Mouse (Mus musculus) hindbrain, embryonic 13.5 days (tissue): ENCODE measurements at regions not wholly inside any gene's neighbourhood (a gene's known extent, or its start where the extent isn't known, plus 50 kb on each side); places are given as distances from the start of the nearest gene placed in this dataset.

Source experiments
- ATAC-seq: fragments of 200-750 bp; cut with Nextera tagmentation; 2 replicates; pipeline ENCODE4 v1.8.0; 2017; ENCODE audit warnings: moderate TSS enrichment; ENCODE audit not compliant: low FRiP score
- H3K27ac ChIP-seq: fragments of 300-500 bp; sonication (generic); 2 replicates; pipeline ENCODE4 v1.5.1; 2015; ENCODE audit warnings: inconsistent platforms, mild to moderate bottlenecking, moderate library complexity
- H3K27me3 ChIP-seq: fragments of 300-500 bp; sonication (generic); 2 replicates; pipeline ENCODE4 v1.6.1; 2015; ENCODE audit warnings: mild to moderate bottlenecking, inconsistent platforms
- H3K36me3 ChIP-seq: fragments of 300-500 bp; sonication (generic); 2 replicates; pipeline ENCODE4 v1.6.1; 2015; ENCODE audit warnings: mild to moderate bottlenecking, inconsistent platforms
- H3K4me1 ChIP-seq: fragments of 300-500 bp; sonication (generic); replicated peaks from 2 replicates; pipeline ENCODE4 v1.6.1; 2015; ENCODE audit warnings: inconsistent platforms
- H3K4me2 ChIP-seq: fragments of 300-500 bp; sonication (generic); 2 replicates; pipeline ENCODE4 v1.6.1; 2015; ENCODE audit warnings: inconsistent platforms, mild to moderate bottlenecking, moderate library complexity
- H3K4me3 ChIP-seq: fragments of 300-500 bp; sonication (generic); 2 replicates; pipeline ENCODE4 v1.5.1; 2015; ENCODE audit warnings: mild to moderate bottlenecking, inconsistent platforms
- H3K9ac ChIP-seq: fragments of 300-500 bp; sonication (generic); 2 replicates; pipeline ENCODE4 v1.6.1; 2015; ENCODE audit warnings: mild to moderate bottlenecking, inconsistent platforms
- H3K9me3 ChIP-seq: fragments of 300-500 bp; sonication (generic); 2 replicates; pipeline ENCODE4 v1.6.1; 2016; ENCODE audit warnings: inconsistent platforms
- WGBS: fragments of 180-500 bp; shearing (Covaris S2); methylation state at CpG from one replicate; pipeline ENCODE4 v1.1.7; 2015; 5-methylcytosine and 5-hydroxymethylcytosine counted together

- Histone ChIP-seq H3K4me3 (no peak overlapping the region), H3K4me2 (no peak overlapping the region), H3K9ac (no peak overlapping the region), H3K36me3 (no peaks in the 10 kb centered on the region), H3K4me1 (no peaks in the 10 kb centered on the region), H3K27ac (no peak overlapping the region), H3K9me3 (no peaks in the 10 kb centered on the region), H3K27me3 (no peaks in the 10 kb centered on the region)
- no peak for ATAC-seq
- WGBS, result 42% methylated on average over 4 of the region's 4 CpGs
Measured at GRCm38 (mm10) chr7:136613496-136613895, 280.9 kb upstream of the Mgmt start.

- no peaks in the 10 kb centered on the region for H3K36me3 ChIP-seq
- no peak overlapping the region for H3K4me3 ChIP-seq
- 68% methylated on average over 4 of the region's 4 CpGs for WGBS
- H3K27ac ChIP-seq, result no peak overlapping the region
- H3K4me2 ChIP-seq, result no peak overlapping the region
- H3K4me1 ChIP-seq, result 0 out of 2 replicates have a peak, but pooled peaks cover 2% of the 10 kb centered on the region
- no peaks in the 10 kb centered on the region for H3K9me3 ChIP-seq
- no peak for ATAC-seq
- H3K9ac ChIP-seq, result no peak overlapping the region
- H3K27me3 ChIP-seq, result no peaks in the 10 kb centered on the region
Measured at GRCm38 (mm10) chr7:136624496-136624895, 269.9 kb upstream of the Mgmt start.

- 43% methylated on average over 3 of the region's 3 CpGs for WGBS
- Histone ChIP-seq H3K27ac (no peak overlapping the region), H3K9me3 (no peaks in the 10 kb centered on the region), H3K9ac (no peak overlapping the region), H3K4me1 (0 out of 2 replicates have a peak, but pooled peaks cover 13% of the 10 kb centered on the region), H3K4me2 (no peak overlapping the region), H3K36me3 (no peaks in the 10 kb centered on the region), H3K4me3 (no peak overlapping the region), H3K27me3 (no peaks in the 10 kb centered on the region)
- no peak for ATAC-seq
Measured at GRCm38 (mm10) chr7:136631089-136631488, 263.3 kb upstream of the Mgmt start.

- WGBS, result 32% methylated on average over 5 of the region's 5 CpGs
- H3K4me2 ChIP-seq, result no peak overlapping the region
- no peak overlapping the region for H3K4me3 ChIP-seq
- no peaks in the 10 kb centered on the region for H3K9me3 ChIP-seq
- H3K36me3 ChIP-seq, result no peaks in the 10 kb centered on the region
- ATAC-seq, result no peak
- H3K27me3 ChIP-seq, result no peaks in the 10 kb centered on the region
- H3K9ac ChIP-seq, result no peak overlapping the region
- no peak overlapping the region for H3K27ac ChIP-seq
- H3K4me1 ChIP-seq, result peaks cover 11% of the 10 kb centered on the region
Measured at GRCm38 (mm10) chr7:136640160-136640559, 254.3 kb upstream of the Mgmt start.

- no peak overlapping the region for H3K9ac ChIP-seq
- no peak overlapping the region for H3K27ac ChIP-seq
- WGBS, result 90% methylated on average over 7 of the region's 7 CpGs
- H3K4me2 ChIP-seq, result no peak overlapping the region
- no peaks in the 10 kb centered on the region for H3K9me3 ChIP-seq
- peaks cover 7% of the 10 kb centered on the region for H3K4me1 ChIP-seq
- no peaks in the 10 kb centered on the region for H3K36me3 ChIP-seq
- no peaks in the 10 kb centered on the region for H3K27me3 ChIP-seq
- H3K4me3 ChIP-seq, result no peak overlapping the region
- ATAC-seq, result no peak
Measured at GRCm38 (mm10) chr7:136640771-136641170, 253.6 kb upstream of the Mgmt start.

- H3K4me1 ChIP-seq, result no peaks in the 10 kb centered on the region
- no peak overlapping the region for H3K4me3 ChIP-seq
- no peak overlapping the region for H3K27ac ChIP-seq
- no peak for ATAC-seq
- no peaks in the 10 kb centered on the region for H3K36me3 ChIP-seq
- no peaks in the 10 kb centered on the region for H3K27me3 ChIP-seq
- H3K9ac ChIP-seq, result no peak overlapping the region
- 83% methylated on average over 4 of the region's 4 CpGs for WGBS
- no peak overlapping the region for H3K4me2 ChIP-seq
- H3K9me3 ChIP-seq, result no peaks in the 10 kb centered on the region
Measured at GRCm38 (mm10) chr7:136649796-136650195, 244.6 kb upstream of the Mgmt start.

GRCm38 (mm10) chr7:136659930-136660329 lies 234.5 kb upstream of the Mgmt start:
- no peaks in the 10 kb centered on the region for H3K36me3 ChIP-seq
- H3K27ac ChIP-seq, result no peak overlapping the region
- ATAC-seq, result no peak

GRCm38 (mm10) chr7:136660401-136660800 lies 234.0 kb upstream of the Mgmt start:
- Histone ChIP-seq H3K36me3 (no peaks in the 10 kb centered on the region), H3K4me3 (no peak overlapping the region), H3K9me3 (no peaks in the 10 kb centered on the region), H3K27me3 (no peaks in the 10 kb centered on the region), H3K4me2 (no peak overlapping the region), H3K9ac (no peak overlapping the region), H3K4me1 (peaks cover 4% of the 10 kb centered on the region; the same call in 1 of the 2 replicates), H3K27ac (no peak overlapping the region)
- ATAC-seq, result no peak
- 59% methylated on average over 2 of the region's 2 CpGs for WGBS

More at GRCm38 (mm10) chr7:136659930-136660329, 234.5 kb upstream of the Mgmt start:
- Histone ChIP-seq H3K9me3 (no peaks in the 10 kb centered on the region), H3K4me1 (peaks cover 4% of the 10 kb centered on the region; the same call in 1 of the 2 replicates), H3K4me3 (no peak overlapping the region), H3K27me3 (no peaks in the 10 kb centered on the region), H3K4me2 (no peak overlapping the region), H3K9ac (no peak overlapping the region)

- Histone ChIP-seq H3K27me3 (0 out of 2 replicates have a peak, but pooled peaks cover 6% of the 10 kb centered on the region), H3K4me1 (peaks cover 7% of the 10 kb centered on the region; the same call in 1 of the 2 replicates), H3K4me2 (no peak overlapping the region), H3K9ac (no peak overlapping the region), H3K9me3 (no peaks in the 10 kb centered on the region), H3K27ac (no peak overlapping the region), H3K36me3 (no peaks in the 10 kb centered on the region), H3K4me3 (no peak overlapping the region)
- WGBS, result 61% methylated on average over 10 of the region's 10 CpGs
- ATAC-seq, result no peak
Measured at GRCm38 (mm10) chr7:136664424-136665082, 229.9 kb upstream of the Mgmt start.

GRCm38 (mm10) chr7:136665901-136666300 lies 228.5 kb upstream of the Mgmt start:
- Histone ChIP-seq H3K9me3 (no peaks in the 10 kb centered on the region), H3K9ac (no peak overlapping the region), H3K4me1 (peaks cover 7% of the 10 kb centered on the region; the same call in 1 of the 2 replicates), H3K4me2 (no peak overlapping the region), H3K36me3 (no peaks in the 10 kb centered on the region), H3K27me3 (0 out of 2 replicates have a peak, but pooled peaks cover 10% of the 10 kb centered on the region), H3K27ac (no peak overlapping the region), H3K4me3 (no peak overlapping the region)
- no peak for ATAC-seq
- WGBS, result 86% methylated on average over 2 of the region's 2 CpGs

- Histone ChIP-seq H3K36me3 (no peaks in the 10 kb centered on the region), H3K27ac (no peak overlapping the region), H3K27me3 (0 out of 2 replicates have a peak, but pooled peaks cover 11% of the 10 kb centered on the region), H3K4me3 (no peak overlapping the region), H3K4me2 (no peak overlapping the region), H3K9ac (no peak overlapping the region), H3K9me3 (no peaks in the 10 kb centered on the region), H3K4me1 (peaks cover 7% of the 10 kb centered on the region; the same call in 1 of the 2 replicates)
- WGBS, result 2% methylated on average over 6 of the region's 6 CpGs
- no peak for ATAC-seq
Measured at GRCm38 (mm10) chr7:136666707-136667106, 227.7 kb upstream of the Mgmt start.

- Histone ChIP-seq H3K9me3 (no peaks in the 10 kb centered on the region), H3K36me3 (no peaks in the 10 kb centered on the region), H3K4me3 (no peak overlapping the region), H3K9ac (no peak overlapping the region), H3K4me1 (peaks cover 5% of the 10 kb centered on the region; the same call in 1 of the 2 replicates), H3K4me2 (no peak overlapping the region), H3K27me3 (0 out of 2 replicates have a peak, but pooled peaks cover 24% of the 10 kb centered on the region), H3K27ac (no peak overlapping the region)
- no peak for ATAC-seq
- WGBS, result 61% methylated on average over 7 of the region's 7 CpGs
Measured at GRCm38 (mm10) chr7:136670675-136671074, 223.7 kb upstream of the Mgmt start.

- Histone ChIP-seq H3K9ac (no peak overlapping the region), H3K4me1 (peaks cover 20% of the 10 kb centered on the region), H3K27ac (no peak overlapping the region), H3K27me3 (peaks cover 27% of the 10 kb centered on the region; the same call in 1 of the 2 replicates), H3K36me3 (no peaks in the 10 kb centered on the region), H3K4me3 (no peak overlapping the region), H3K4me2 (no peak overlapping the region), H3K9me3 (no peaks in the 10 kb centered on the region)
- ATAC-seq, result no peak
- 47% methylated on average over 5 of the region's 5 CpGs for WGBS
Measured at GRCm38 (mm10) chr7:136674159-136674558, 220.3 kb upstream of the Mgmt start.
